Mouse (Mus musculus): Measurements from ENCODE around the gene Rbm20. TPM values are rescaled to one million over a fixed set of nuclear protein-coding genes. Genes with fewer than 3 reads are reported as not detected.
A peak's percentile ranks its signal among the peaks of the same experiment; 100 is the strongest.

The Rbm20 gene
- total and polyA plus RNA-seq, 3 experiments = 37.3 to 58.6 TPM; not detected in 1

DNA sequence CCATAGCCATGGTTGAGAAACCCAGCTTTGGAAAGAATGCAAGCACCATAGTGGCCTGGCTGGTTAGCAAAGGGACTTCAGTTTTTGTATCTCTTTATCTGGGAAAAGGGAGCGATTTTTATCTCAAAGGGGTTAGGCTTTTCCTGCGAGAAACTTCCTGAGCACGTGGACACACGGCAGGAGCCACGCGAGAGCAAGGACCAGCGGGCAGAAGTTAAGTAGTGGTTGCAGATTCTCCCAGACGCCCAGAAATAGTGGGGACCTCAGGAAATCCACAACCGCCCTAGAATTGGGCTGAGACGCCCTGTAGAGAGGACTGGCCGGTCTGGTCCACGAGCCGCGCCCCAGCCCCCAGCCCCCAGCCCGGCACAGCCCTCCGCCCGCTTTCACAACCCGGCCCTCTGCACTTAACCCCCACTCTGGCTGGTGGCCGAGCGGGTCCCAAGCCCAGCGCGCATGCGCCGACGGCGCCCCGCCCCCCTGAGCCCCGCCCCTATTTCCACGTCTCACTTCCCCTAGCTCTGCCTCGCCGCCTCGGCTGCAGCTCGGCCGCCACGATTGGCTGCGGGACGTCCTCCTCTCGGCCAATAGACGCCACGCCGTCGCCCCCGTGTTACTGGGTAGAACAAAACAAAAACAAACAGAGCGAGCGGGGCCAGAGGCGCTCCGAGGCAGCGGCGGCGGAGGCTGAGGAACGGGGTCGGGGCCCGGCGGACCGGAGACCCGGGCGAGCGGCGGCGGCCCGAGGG is 225.8 kb downstream of the Rbm20 start (continued):
- TF ChIP-seq MAFK (IDR thresholded peaks at IDR 0.05; ENCODE audit: borderline replicate concordance, low read depth, low read length) = no peak
- TF ChIP-seq TAL1 (IDR thresholded peaks at IDR 0.05; ENCODE audit: low read length) = no peak
- TF ChIP-seq MYC (IDR thresholded peaks at IDR 0.05; ENCODE audit: low read depth, low read length) = peak; percentile 98
- peak; percentile 81 for TF ChIP-seq NRF1 (IDR thresholded peaks at IDR 0.05; ENCODE audit: insufficient read depth, low read depth, low read length, poor library complexity, severe bottlenecking)

DNA sequence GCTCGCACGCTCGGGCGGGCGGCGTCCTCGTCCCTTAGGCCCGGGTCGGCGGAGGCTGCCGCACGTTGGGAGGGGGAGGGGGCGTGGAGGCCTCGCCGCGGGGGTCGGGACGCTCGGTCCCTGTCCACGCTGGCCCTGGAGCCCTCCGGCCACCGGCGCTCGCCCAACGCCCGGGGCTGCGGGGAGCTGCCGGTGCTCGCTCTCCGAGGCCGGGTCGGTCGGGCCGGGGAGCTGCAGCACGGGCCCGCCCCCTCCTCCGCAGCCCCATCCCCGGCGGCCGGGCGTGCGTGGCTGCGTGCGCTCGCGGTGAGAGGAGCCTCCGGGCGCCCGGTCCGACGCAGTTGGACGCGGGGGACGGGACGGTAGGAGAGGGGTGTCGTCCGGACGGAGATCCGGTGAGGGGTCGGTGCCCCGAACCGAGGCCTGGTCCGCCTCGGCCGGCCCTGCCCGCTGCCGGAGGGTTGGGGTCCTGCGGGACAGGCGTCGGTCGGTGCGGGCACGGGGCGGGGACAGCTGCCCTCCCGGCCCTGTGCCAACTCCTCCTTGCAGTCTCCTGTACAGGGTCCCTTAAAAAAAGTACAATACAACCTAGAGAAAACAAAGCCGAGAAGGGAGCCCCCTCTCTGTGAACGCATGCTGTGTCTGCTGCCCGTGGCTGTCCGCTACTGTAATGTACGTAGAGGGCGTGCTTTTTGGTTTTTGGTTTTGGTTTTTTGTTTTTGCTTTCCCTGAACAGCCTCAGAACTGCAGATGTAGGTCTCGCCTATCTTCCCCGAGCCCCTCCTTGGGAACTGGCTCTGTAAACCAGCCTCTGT is 226.6 kb downstream of the Rbm20 start:
- no peaks in the 10 kb centered on the region for H3K9me3 ChIP-seq (replicated peaks; ENCODE audit: insufficient read depth, low read length)
- H3K27me3 ChIP-seq (ENCODE audit: control insufficient read depth in 1 of 2, insufficient read depth in 2 of 2, low read length in 2 of 2) = no peaks in the 10 kb centered on the region
- H3K9ac ChIP-seq (ENCODE audit: control insufficient read depth, low read depth, low read length, poor library complexity, severe bottlenecking) = peak overlapping the region; percentile 60
- peak overlapping the region; percentile 52 for H3K27ac ChIP-seq (ENCODE audit: control insufficient read depth, low read depth, low read length)
- H3K4me1 ChIP-seq (ENCODE audit: control insufficient read depth in 1 of 2, insufficient read depth in 2 of 2, low read length in 2 of 2) = peaks cover 13 to 17% of the 10 kb centered on the region in 2 experiments
- peaks cover 0 to 14% of the 10 kb centered on the region in 2 experiments; a peak in 3 of 4 replicates for H3K36me3 ChIP-seq (ENCODE audit: control insufficient read depth in 1 of 2, insufficient read depth in 2 of 2, low read length in 2 of 2)
- peak overlapping the region; percentile 63 to 96 for H3K4me3 ChIP-seq (ENCODE audit: control insufficient read depth in 1 of 2, insufficient read depth in 1 of 2, low read depth in 2 of 2, low read length in 2 of 2)
- peaks cover 12% of the 10 kb centered on the region for H3K79me2 ChIP-seq (ENCODE audit: control insufficient read depth, insufficient read depth, low read length, poor library complexity)
- DNase-seq (ENCODE audit: low read depth, low spot score) = peak; percentile 88
- peak; percentile 43; the same call in 1 of the 2 replicates for TF ChIP-seq BHLHE40 (IDR thresholded peaks at IDR 0.05; ENCODE audit: borderline replicate concordance, low read depth, low read length)
- peak; percentile 38; the same call in 1 of the 2 replicates for TF ChIP-seq ZC3H11A (IDR thresholded peaks at IDR 0.05; ENCODE audit: low read depth, low read length)
- TF ChIP-seq POLR2AphosphoS5 (IDR thresholded peaks at IDR 0.05; ENCODE audit: borderline replicate concordance, low read depth, low read length) = peak; percentile 54
- TF ChIP-seq RAD21 (IDR thresholded peaks at IDR 0.05; ENCODE audit: low read depth, low read length) = peak; percentile 19
- TF ChIP-seq MYC (IDR thresholded peaks at IDR 0.05; ENCODE audit: low read depth, low read length) = peak; percentile 81
- TF ChIP-seq SIN3A (IDR thresholded peaks at IDR 0.05; ENCODE audit: low read length) = peak; percentile 97
- 0 out of 2 replicates have a peak, but pooled peaks have one; percentile 14 for TF ChIP-seq ELF1 (IDR thresholded peaks at IDR 0.05; ENCODE audit: low read depth, low read length)
- no peak for TF ChIP-seq USF1 (IDR thresholded peaks at IDR 0.05; ENCODE audit: low read depth, low read length)
- TF ChIP-seq MAX (IDR thresholded peaks at IDR 0.05; ENCODE audit: low read length) = peak; percentile 88
- no peak for TF ChIP-seq USF2 (IDR thresholded peaks at IDR 0.05; ENCODE audit: borderline replicate concordance in 1 of 2, insufficient read depth in 1 of 2, low read depth in 1 of 2, low read length in 2 of 2)
- TF ChIP-seq RCOR1 (IDR thresholded peaks at IDR 0.05; ENCODE audit: low read depth, low read length) = no peak
- TF ChIP-seq EP300 (IDR thresholded peaks at IDR 0.05; ENCODE audit: low read depth in 1 of 2, low read length in 2 of 2) = peak in 1 of 2 experiments; percentile 33; a peak in 1 of 4 replicates
- TF ChIP-seq GABPA (IDR thresholded peaks at IDR 0.05; ENCODE audit: low read depth, low read length) = no peak
- TF ChIP-seq E2F4 (IDR thresholded peaks at IDR 0.05; ENCODE audit: borderline replicate concordance, low read depth, low read length) = no peak
- peak; percentile 12 to 65 (median 52); a peak in 4 of 6 replicates for TF ChIP-seq CTCF (IDR thresholded peaks at IDR 0.05 in 2 of 3, conservative IDR thresholded peaks at IDR 0.05 in 1 of 3; ENCODE audit: control insufficient read depth in 1 of 3, insufficient read depth in 1 of 3, low read depth in 2 of 3, low read length in 3 of 3, poor library complexity in 1 of 3, severe bottlenecking in 1 of 3)
- no peak for TF ChIP-seq POLR2AphosphoS2 (IDR thresholded peaks at IDR 0.05; ENCODE audit: low read length)
- TF ChIP-seq GATA1 (IDR thresholded peaks at IDR 0.05; ENCODE audit: low read depth, low read length) = no peak
- peak; percentile 47; the same call in 1 of the 2 replicates for TF ChIP-seq TBP (IDR thresholded peaks at IDR 0.05; ENCODE audit: low read depth, low read length)
- 0 out of 2 replicates have a peak, but pooled peaks have one; percentile 49 for TF ChIP-seq ZMIZ1 (IDR thresholded peaks at IDR 0.05; ENCODE audit: low read depth, low read length)
- TF ChIP-seq POLR2A (IDR thresholded peaks at IDR 0.05; ENCODE audit: control insufficient read depth in 1 of 2, insufficient read depth in 1 of 2, low read depth in 1 of 2, low read length in 2 of 2, poor library complexity in 1 of 2) = no peak
- peak; percentile 28; the same call in 1 of the 2 replicates for TF ChIP-seq TCF12 (IDR thresholded peaks at IDR 0.05; ENCODE audit: low read depth, low read length)
- TF ChIP-seq CHD2 (IDR thresholded peaks at IDR 0.05; ENCODE audit: low read length) = no peak
- TF ChIP-seq NRF1 (IDR thresholded peaks at IDR 0.05; ENCODE audit: insufficient read depth, low read depth, low read length, poor library complexity, severe bottlenecking) = peak; percentile 13; the same call in 1 of the 2 replicates
- peak; percentile 86 for TF ChIP-seq MAZ (IDR thresholded peaks at IDR 0.05; ENCODE audit: low read depth, low read length)
- TF ChIP-seq SMC3 (IDR thresholded peaks at IDR 0.05; ENCODE audit: low read depth, low read length) = peak; percentile 52
- TF ChIP-seq MAFK (IDR thresholded peaks at IDR 0.05; ENCODE audit: borderline replicate concordance, low read depth, low read length) = no peak
- peak; percentile 43; the same call in 1 of the 2 replicates for TF ChIP-seq KAT2A (conservative IDR thresholded peaks at IDR 0.05; ENCODE audit: low read depth, low read length)
- TF ChIP-seq MXI1 (IDR thresholded peaks at IDR 0.05; ENCODE audit: low read depth, low read length) = peak; percentile 95
- peak; percentile 73 for TF ChIP-seq ETS1 (IDR thresholded peaks at IDR 0.05; ENCODE audit: low read depth, low read length)
- peak; percentile 44; the same call in 1 of the 2 replicates for TF ChIP-seq NELFE (IDR thresholded peaks at IDR 0.05; ENCODE audit: low read depth, low read length)

Measured in MEL (cell line).